Mouse (Mus musculus) urinary bladder, postnatal 36 days (tissue): ENCODE data around the gene Spo11.

ENCODE experiments used
- DNase-seq, 2 experiments: peaks; one replicate each; pipeline ENCODE4 v3.0.0; 2022; ENCODE audit warnings: low spot score in 2 of 2, mixed read lengths in 1 of 2

The Spo11 gene

DNA sequence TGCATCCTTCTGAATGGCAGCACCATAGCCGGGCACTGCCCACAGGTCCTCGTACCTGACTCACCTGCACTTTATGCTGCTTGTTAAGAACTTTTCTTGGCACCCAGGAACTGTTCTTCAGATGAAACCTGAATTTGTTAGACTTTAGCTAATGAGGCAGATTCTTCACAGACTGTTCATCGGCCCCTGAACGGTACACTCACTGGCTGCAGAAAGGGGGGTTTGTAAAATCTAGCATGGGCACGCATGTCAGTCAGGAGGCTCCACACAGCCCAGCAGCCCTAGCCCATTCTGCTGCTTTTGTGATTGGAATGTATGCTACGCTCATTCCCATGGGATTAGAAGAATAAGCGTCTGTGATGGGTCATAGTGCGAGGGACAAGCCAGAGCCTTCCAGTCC is 26.2 kb downstream of the Spo11 start:
- DNase-seq, result no peak

DNA sequence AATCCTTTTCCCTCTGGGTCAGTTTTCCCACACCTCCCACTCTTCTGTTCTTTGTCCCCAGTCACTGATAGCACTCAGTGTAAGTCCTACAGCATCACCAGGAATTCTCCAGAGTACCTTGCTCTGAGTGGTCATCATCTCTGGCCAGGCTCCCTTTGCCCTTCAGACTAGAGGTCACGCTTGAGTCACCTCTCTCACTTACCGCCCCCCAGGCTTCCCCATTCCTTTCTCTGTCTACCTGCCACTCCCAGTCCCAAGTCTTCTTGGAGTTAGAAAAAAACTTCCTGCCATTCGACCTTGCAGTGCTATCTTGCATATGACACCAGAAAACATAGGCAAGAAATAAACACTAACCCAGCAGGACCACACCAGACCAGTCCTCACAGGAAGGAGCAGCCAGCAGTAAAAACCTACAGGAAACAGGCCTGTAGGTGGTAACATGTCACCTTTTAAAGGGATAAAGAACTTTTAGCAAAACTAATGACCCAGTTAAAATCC is 32.8 kb downstream of the Spo11 start:
- no peak for DNase-seq

DNA sequence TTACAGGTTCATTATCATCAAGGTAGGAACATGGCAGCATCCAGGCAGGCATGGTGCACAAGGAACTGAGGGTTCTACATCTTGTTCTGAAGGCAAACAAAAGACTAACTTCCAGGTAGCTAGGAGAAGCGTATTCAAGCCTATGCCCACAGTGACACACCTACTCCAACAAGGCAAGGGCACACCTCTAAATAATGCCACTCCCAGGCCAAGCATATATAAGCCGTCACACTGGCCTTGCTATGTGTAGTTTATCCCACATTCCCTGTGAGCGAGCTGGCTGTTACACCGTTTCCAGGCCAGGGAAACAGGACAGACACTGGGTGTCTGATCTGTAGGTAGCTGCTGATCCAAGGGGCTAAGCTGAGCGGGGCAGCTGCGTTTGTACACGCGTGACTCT is 33.9 kb downstream of the Spo11 start:
- DNase-seq, result no peak

DNA sequence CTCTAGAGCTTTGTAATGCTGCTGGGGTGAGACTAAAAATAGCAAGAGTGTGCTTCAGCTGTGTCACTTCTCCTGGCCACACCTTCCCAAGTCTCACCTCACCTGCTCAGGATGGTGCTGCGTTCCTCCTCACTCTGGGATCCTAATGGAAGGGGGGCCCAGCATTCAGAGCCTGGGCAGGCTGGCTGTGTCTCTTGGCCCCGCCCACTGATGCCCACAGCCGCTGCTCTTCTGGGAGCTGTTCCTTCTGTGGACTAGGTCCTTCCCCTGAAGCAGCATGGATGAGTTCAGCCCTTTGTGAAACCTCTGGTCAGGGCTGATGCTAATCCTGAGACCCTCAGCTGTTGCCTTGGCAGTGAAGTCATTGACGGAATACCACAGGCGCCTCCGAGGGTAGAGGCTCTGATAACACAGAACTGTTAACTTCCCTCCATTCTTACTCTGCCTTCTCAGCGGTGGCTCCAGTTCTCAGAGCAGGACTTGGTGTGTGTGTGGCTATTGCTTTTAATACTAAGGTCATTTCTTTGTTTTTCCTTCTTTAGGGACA is 37.3 kb downstream of the Spo11 start:
- no peak for DNase-seq

GRCm38 (mm10) chr2:173017940-173018339 is 40.4 kb downstream of the Spo11 start:
- DNase-seq, result no peak

DNA sequence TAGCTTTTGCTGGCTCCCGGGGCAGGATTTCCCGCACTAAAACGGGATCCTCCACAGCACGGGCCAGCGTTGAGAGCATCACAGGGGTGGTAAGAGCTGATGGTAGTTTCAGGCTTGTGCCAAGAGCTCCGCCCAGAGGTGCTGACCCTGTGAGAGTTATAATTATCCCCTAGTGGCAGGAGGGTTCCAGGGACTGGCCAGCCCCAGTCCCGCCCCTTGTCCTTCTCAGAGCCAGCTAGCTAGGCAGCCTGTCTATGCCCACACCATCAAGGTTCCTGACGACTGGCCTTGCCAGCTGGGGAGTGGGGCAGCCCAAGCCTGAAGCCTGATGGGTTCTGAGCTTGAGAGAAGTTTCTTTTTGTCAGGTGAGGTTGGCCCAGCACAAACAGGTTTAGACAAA is 41.1 kb downstream of the Spo11 start:
- DNase-seq, result peak in 1 of 2 experiments; percentile 38

DNA sequence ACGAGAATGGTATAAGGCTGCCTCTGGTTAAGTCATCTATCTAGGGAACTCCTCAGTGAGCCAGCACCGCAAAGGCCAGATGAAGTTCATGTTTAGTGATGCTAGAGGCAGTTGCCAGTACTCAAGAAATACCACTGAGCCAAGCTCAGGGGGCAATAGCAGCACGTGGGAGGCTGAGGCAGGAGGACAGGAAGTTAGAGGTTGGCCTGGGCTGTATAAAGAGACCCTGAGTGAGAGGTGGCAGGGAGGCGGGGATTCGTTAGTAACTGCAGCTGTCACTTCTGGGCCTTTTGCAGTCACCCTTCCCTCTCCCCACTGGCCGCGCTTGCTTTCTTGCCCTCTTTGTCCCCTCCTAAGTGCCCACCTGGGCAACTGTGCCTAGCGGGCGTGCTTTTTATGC is 41.8 kb downstream of the Spo11 start:
- DNase-seq, result no peak

DNA sequence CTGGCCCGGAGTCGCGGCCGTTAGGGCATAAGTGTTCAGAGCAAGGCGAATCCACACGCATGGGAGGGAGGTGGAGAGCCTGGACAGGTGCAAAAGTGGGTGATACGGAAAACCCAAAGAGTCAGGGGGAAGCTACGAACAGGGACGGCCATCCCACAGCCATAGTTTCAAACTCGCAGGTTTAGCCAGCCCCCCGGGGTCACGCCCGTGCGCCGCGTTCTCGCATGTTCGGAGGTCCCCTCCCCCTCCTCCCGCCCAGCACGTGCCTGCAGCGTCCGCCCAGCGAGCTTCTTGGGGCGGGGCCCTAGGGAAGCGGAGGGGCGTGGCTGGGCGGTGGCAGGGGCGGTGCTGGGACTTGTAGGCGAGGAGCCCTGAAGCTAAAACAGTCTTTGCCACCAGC is 42.3 kb downstream of the Spo11 start:
- DNase-seq, result peak; percentile 85 to 90

DNA sequence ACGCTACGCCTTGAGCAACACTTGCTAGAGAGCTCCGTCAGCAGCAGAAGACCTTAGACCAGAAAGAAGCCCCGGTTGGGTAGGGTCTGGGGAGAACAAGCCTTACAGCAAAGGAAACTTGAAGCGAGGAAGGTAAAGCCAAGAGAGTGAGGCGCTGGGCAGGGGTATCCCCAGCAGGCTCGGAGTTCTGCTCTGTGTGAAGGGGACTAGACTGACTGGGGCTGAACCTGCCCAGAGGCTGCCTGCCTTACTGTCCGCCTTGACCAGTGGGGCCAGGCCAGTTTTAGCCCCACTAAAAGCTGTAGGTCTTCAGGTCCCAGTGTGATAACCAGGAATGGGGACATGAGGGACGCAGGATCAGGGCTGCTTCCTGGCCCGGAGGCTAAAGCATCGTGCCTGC is 42.9 kb downstream of the Spo11 start, which contains the start of gene Rbm38:
Rbm38 (plus strand) TSS at position 69 of the 400 bp plus-strand sequence.
- no peak for DNase-seq

- peak; percentile 91 to 92 for DNase-seq
These were observed 44.1 kb downstream of the Spo11 start for GRCm38 (mm10) chr2:173021633-173022055.

GRCm38 (mm10) chr2:173022056-173022681 is 44.7 kb downstream of the Spo11 start:
- peak in 1 of 2 experiments; percentile 19 for DNase-seq

DNA sequence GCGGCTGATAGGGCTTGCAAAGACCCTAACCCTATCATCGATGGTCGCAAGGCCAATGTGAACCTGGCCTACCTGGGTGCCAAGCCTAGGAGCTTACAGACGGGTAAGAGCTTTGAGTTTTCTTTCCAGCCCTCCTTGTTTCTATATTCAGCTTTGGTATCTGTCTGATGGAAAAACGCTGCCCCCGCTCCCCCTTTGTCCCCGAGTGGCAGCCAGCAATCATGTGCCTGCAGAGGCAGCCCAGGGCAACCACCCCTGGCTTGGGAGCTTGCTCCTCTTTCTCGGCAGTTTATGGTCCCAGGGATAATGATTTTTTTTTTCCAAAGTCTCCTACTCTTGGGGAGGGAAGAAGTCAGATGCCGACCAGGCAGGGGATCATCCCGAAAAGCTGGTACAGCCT is 45.3 kb downstream of the Spo11 start:
- no peak for DNase-seq

- DNase-seq, result no peak
These were observed 45.9 kb downstream of the Spo11 start for GRCm38 (mm10) chr2:173023371-173023851.

- DNase-seq, result no peak
These were observed 46.5 kb downstream of the Spo11 start for GRCm38 (mm10) chr2:173023966-173024365.

DNA sequence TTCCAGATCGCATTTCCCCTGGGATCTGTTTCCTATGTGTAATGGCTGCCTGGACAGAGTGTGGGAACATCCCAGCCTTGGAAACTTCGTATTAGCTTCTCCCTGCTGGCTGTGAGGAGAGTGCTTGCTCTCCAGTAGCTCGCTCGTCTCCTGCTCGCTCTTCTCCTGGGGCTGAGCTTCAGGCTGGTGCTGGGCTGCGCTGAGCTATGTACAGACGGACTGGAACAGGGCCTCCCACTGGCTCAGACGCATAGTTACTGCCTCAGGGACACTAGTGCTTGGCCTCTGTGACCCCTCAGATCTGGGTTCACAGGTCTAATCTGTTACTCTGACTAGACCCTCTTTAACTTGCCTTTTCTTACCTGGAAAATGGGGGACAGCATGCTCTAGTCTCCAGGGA is 46.9 kb downstream of the Spo11 start:
- no peak for DNase-seq

DNA sequence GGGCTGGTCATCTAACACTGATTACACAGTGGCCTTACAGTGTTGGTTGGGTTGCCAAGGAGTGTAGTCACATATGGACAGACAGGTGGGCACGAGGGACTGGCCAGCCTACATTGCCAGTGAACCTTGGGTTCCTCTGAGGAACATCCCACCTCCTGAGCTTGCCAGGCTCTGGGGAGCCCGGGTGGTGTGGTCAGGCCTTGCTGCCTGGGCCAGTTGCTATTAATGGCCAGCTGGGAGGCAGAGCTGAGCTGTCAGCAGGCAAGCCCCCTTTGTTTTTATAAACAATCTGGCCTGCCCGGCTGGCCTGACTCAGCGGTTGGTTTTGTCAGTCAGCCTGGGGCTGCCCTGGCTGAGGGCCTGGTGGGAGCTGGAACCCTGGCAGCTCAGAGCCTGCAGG is 47.4 kb downstream of the Spo11 start:
- no peak for DNase-seq

DNA sequence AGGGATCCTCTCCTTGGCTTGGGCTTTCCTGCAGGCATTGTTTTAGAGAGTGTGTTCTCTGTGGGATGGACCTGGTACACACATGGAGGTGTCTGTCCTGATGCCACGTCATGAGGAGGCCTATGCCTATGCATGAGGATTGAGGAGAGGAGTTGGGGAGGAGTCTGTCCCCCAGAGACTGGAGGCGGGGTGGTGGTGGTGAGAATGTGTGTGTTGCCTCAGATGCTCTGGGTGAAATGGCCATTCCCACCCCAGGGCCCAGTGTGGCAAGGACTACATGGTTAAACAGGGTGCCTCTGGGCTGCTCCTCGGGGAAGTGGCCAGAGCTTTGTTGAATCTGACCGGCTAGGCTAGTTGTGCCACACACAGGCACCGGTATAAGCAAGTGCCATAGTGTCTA is 48.8 kb downstream of the Spo11 start:
- DNase-seq, result peak in 1 of 2 experiments; percentile 12

GRCm38 (mm10) chr2:173026688-173027131 is 49.2 kb downstream of the Spo11 start:
- no peak for DNase-seq

GRCm38 (mm10) chr2:173027169-173027823 is 49.8 kb downstream of the Spo11 start:
- no peak for DNase-seq

DNA sequence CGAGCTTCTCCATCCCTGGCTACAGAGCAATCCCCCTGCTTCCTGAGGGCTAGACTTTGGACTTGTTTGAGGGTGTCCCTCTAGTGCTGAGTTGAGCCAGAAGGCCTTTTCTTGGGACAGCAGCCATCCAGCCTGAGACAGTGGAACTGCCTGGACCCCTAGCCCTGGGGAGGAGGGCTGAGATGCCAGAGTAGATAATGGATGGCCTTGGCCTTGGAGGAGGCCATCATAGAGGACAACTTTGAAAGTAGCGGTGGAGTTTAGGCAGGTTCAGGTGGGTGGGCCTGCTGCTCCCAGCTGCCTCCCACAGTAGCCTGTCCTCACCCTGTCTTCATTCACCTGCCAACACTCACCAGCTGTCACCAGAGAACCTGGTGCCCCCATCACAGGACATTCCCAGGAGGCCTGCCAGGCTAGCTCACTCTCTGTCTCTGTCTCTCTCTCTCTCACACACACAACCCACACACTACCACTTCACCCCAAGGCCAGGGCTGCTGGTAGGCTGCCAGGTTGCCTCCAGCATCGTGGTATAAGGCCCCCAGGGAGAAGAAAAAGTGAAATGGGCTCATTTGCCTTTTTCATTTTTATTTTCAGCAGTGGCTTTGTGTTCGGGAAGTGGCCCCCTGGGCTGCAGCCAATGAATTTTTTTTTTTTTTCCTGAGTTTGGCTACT is 50.5 kb downstream of the Spo11 start:
- no peak for DNase-seq

- no peak for DNase-seq
These were observed 51.1 kb downstream of the Spo11 start for GRCm38 (mm10) chr2:173028508-173029031.
